Mouse (Mus musculus) myocyte (in vitro differentiated cells): ENCODE measurements around the gene Gtsf1l. TPM values are rescaled to one million over a fixed set of nuclear protein-coding genes. Genes with fewer than 3 reads are reported as not detected.
"Not testable (repeated sequence)": the region's sequence is repeated elsewhere in the genome, so short reads cannot be mapped to it uniquely, and the experiment has no call there.

Experiments used
- H3K27me3 ChIP-seq: one replicate; pipeline ENCODE4 v1.6.1; 2011; ENCODE audit not compliant: control insufficient read depth, insufficient read depth, insufficient read length
- H3K36me3 ChIP-seq: one replicate; pipeline ENCODE4 v1.6.1; 2011; ENCODE audit not compliant: control insufficient read depth, insufficient read depth
- H3K4me2 ChIP-seq: one replicate; pipeline ENCODE4 v1.6.1; 2011; ENCODE audit warnings: low read depth, control low read depth
- H3K4me3 ChIP-seq: one replicate; pipeline ENCODE4 v1.5.1; 2011; ENCODE audit warnings: mild to moderate bottlenecking, control low read depth, moderate library complexity
- H3K79me2 ChIP-seq: one replicate; pipeline ENCODE4 v1.6.1; 2011; ENCODE audit not compliant: control insufficient read depth, insufficient read depth
- H3ac ChIP-seq: one replicate; pipeline ENCODE4 v1.6.1; 2011; ENCODE audit not compliant: control insufficient read depth, insufficient read length
- CEBPB ChIP-seq: IDR thresholded peaks from 2 replicates; pipeline ENCODE4 v1.6.1; 2011; ENCODE audit warnings: mild to moderate bottlenecking, moderate library complexity; ENCODE audit not compliant: poor library complexity, insufficient read depth, severe bottlenecking
- E2F4 ChIP-seq: IDR thresholded peaks from one replicate; pipeline ENCODE4 v1.6.1; 2011; ENCODE audit warnings: mild to moderate bottlenecking, control low read depth, moderate library complexity; ENCODE audit not compliant: insufficient read depth
- MAX ChIP-seq: IDR thresholded peaks from one replicate; pipeline ENCODE4 v1.6.1; 2011; ENCODE audit warnings: low read depth, mild to moderate bottlenecking, control low read depth
- MYOD1 ChIP-seq, 3 experiments: IDR thresholded peaks; one replicate each; pipeline ENCODE4 v1.6.1; 2011; ENCODE audit warnings: control low read depth in 2 of 3, low read depth in 2 of 3, mild to moderate bottlenecking in 2 of 3, moderate library complexity in 1 of 3; ENCODE audit not compliant: insufficient read length in 2 of 3, control insufficient read depth in 1 of 3
- MYOG ChIP-seq, 3 experiments: IDR thresholded peaks; one replicate each; pipeline ENCODE4 v1.6.1; 2011; ENCODE audit warnings: control low read depth in 2 of 3, low read depth in 2 of 3, mild to moderate bottlenecking in 2 of 3; ENCODE audit not compliant: insufficient read length in 2 of 3, control insufficient read depth in 1 of 3, insufficient read depth in 1 of 3
- POLR2A ChIP-seq: IDR thresholded peaks from one replicate; pipeline ENCODE4 v1.6.1; 2011; ENCODE audit warnings: low read depth, mild to moderate bottlenecking, control low read depth, moderate library complexity; ENCODE audit not compliant: insufficient read length
- POLR2AphosphoS2 ChIP-seq: IDR thresholded peaks from one replicate; pipeline ENCODE4 v1.6.1; 2011; ENCODE audit warnings: low read depth, control low read depth; ENCODE audit not compliant: insufficient read length
- REST ChIP-seq: IDR thresholded peaks from one replicate; pipeline ENCODE4 v1.6.1; 2011; ENCODE audit warnings: mild to moderate bottlenecking, control low read depth, moderate library complexity; ENCODE audit not compliant: insufficient read depth, insufficient read length
- SRF ChIP-seq: IDR thresholded peaks from one replicate; pipeline ENCODE4 v1.6.1; 2011; ENCODE audit warnings: low read depth; ENCODE audit not compliant: control insufficient read depth, insufficient read length
- TCF12 ChIP-seq: IDR thresholded peaks from one replicate; pipeline ENCODE4 v1.6.1; 2011; ENCODE audit warnings: mild to moderate bottlenecking, control low read depth; ENCODE audit not compliant: poor library complexity, insufficient read depth, severe bottlenecking
- TCF3 ChIP-seq: IDR thresholded peaks from one replicate; pipeline ENCODE4 v1.6.1; 2011; ENCODE audit warnings: low read depth, control low read depth; ENCODE audit not compliant: insufficient read length
- USF1 ChIP-seq: IDR thresholded peaks from one replicate; pipeline ENCODE4 v1.6.1; 2011; ENCODE audit warnings: low read depth, mild to moderate bottlenecking, control low read depth, moderate library complexity
- polyA plus RNA-seq: library from polyadenylated mRNA; unstranded; fragments of >200 nt; fragmentation: generic; extraction: Trizol; gene quantifications from one replicate; pipeline ENCODE4 v1.2.1, GENCODE M21; 2012; ENCODE audit warnings: missing spikeins

Gtsf1l gene
- polyA plus RNA-seq, 1 experiment, result not detected

DNA sequence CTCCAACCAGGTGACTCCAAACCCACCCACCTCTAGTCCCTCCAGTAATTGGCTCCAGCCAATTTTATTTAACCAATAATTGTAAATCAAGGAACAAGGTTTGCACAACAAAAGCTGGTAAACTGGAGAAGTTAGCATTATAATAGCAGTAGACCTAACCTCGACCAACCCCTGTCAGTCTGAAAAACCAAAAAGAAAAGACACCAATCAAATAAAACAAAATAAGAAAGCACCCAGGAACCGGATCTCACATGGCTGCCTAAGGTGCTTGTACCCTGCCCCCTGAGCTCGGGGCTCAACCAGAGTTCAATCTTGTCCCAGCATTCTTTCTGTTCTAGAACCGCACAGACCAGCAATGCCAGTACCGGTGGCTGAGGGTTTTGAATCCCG is 25.5 kb downstream of the Gtsf1l start:
- H3K79me2 ChIP-seq, result no peaks in the 10 kb centered on the region
- no peaks in the 10 kb centered on the region for H3K27me3 ChIP-seq
- TF ChIP-seq POLR2A (no peak), POLR2AphosphoS2 (no peak), CEBPB (no peak), TCF12 (no peak), MAX (no peak), E2F4 (no peak), USF1 (no peak), MYOG (IDR thresholded peaks at IDR 0.05; ENCODE audit: control insufficient read depth in 1 of 3, insufficient read depth in 1 of 3, insufficient read length in 2 of 3, low read depth in 2 of 3) (no peak), REST (no peak), MYOD1 (IDR thresholded peaks at IDR 0.05; ENCODE audit: control insufficient read depth in 1 of 3, insufficient read length in 2 of 3, low read depth in 2 of 3) (no peak), SRF (no peak), TCF3 (no peak)
- H3K36me3 ChIP-seq, result no peaks in the 10 kb centered on the region
- no peak overlapping the region for H3ac ChIP-seq
- no peak overlapping the region for H3K4me2 ChIP-seq
- H3K4me3 ChIP-seq, result no peak overlapping the region

DNA sequence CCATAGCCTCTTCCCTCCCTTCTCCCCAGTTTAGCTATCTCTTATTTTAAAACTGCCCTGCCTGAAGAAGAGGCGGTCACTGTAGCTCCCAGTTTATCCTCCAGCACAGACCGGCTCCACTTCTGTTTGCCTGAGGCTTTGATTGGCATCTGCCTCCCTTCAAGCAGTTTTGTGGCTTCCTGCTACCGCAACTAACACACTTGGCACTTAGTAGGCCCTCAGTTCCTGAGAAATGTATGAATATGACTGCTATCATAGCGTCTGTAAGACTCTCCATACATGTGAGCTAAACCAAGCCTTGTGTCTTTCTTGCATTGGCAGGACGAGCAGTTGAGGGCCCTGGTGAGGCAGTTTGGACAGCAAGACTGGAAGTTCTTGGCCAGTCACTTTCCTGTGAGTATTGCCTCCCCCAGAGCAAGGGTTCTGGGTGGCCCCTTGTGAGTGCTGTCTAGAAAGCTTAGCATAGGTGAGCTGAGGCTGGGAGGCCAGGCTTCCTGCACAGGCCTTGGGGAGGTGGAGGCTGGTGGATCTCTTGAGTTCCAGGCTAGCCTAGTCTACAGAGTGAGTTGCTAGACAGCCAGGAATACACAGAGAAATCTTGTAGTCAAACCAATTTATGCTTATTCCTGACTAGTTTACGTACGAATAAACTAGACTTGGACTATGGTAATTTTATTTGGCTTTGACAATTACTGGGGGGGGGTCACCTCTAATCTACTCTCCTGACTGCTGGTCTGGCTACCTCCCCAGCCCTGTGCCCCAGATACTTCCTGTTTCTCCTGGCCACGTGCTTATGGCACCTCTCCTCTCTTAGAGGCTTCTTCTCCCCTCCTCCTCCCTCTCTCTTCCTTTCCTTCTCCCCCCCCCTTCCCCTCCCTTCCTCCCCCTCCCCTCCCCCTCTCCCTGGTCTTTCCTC is 26.2 kb downstream of the Gtsf1l start:
- Histone ChIP-seq H3K79me2 (no peaks in the 10 kb centered on the region), H3K36me3 (no peaks in the 10 kb centered on the region), H3K27me3 (no peaks in the 10 kb centered on the region), H3K4me3 (no peak overlapping the region), H3K4me2 (no peak overlapping the region), H3ac (no peak overlapping the region)
- TF ChIP-seq E2F4 (no peak), POLR2AphosphoS2 (no peak), TCF3 (no peak), TCF12 (no peak), MAX (no peak), REST (no peak), SRF (no peak), POLR2A (no peak), MYOG (IDR thresholded peaks at IDR 0.05; ENCODE audit: control insufficient read depth in 1 of 3, insufficient read depth in 1 of 3, insufficient read length in 2 of 3, low read depth in 2 of 3) (no peak), USF1 (no peak), MYOD1 (IDR thresholded peaks at IDR 0.05; ENCODE audit: control insufficient read depth in 1 of 3, insufficient read length in 2 of 3, low read depth in 2 of 3) (no peak), CEBPB (no peak)

DNA sequence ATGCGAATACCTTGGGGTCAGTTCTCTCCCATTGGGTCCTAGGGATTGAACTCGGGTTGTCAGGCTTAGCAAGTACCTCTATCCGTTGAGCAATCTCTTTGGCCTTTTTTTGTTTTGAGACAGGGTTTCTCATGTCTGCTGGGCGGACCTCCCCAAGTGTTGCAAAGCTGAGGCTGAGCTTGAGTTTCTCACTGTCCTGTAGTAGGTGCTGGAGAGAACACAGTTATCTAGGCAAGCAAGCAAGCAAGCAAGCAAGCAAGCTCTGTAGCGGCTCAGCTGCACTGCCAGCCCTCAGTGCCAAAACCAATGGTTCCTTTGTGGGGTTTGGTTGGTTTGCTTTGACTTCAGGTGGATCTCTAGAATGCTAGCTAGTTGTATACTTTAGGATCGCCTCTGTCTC is 27.0 kb downstream of the Gtsf1l start:
- no peak for TF ChIP-seq MYOD1 (IDR thresholded peaks at IDR 0.05; ENCODE audit: control insufficient read depth in 1 of 3, insufficient read length in 2 of 3, low read depth in 2 of 3)
- no peak for TF ChIP-seq E2F4
- TF ChIP-seq MAX, result no peak
- TF ChIP-seq TCF12, result no peak
- TF ChIP-seq POLR2A, result no peak
- H3K4me2 ChIP-seq, result no peak overlapping the region
- H3K4me3 ChIP-seq, result no peak overlapping the region
- no peaks in the 10 kb centered on the region for H3K36me3 ChIP-seq
- H3K27me3 ChIP-seq, result no peaks in the 10 kb centered on the region
- no peaks in the 10 kb centered on the region for H3K79me2 ChIP-seq
- H3ac ChIP-seq, result no peak overlapping the region

DNA sequence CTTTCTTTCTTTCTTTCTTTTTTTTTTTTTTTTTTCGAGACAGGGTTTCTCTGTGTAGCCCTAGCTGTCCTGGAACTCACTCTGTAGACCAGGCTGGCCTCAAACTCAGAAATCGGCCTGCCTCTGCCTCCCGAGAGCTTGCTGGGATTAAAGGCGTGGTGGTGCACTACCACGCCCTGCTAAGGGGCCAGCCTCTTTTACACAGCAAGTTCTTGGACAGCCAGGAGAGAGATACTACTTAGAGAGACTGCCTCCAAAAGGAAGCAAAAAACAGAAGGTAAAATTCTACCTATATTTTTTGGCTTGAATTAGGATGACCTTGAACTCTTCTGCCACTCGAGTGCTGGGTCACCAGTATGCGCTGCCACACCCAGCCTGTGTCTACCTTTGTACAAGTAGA is 28.7 kb downstream of the Gtsf1l start:
- H3K27me3 ChIP-seq, H3K79me2 ChIP-seq, H3K36me3 ChIP-seq, H3ac ChIP-seq, H3K4me3 ChIP-seq, H3K4me2 ChIP-seq: not testable (repeated sequence)

DNA sequence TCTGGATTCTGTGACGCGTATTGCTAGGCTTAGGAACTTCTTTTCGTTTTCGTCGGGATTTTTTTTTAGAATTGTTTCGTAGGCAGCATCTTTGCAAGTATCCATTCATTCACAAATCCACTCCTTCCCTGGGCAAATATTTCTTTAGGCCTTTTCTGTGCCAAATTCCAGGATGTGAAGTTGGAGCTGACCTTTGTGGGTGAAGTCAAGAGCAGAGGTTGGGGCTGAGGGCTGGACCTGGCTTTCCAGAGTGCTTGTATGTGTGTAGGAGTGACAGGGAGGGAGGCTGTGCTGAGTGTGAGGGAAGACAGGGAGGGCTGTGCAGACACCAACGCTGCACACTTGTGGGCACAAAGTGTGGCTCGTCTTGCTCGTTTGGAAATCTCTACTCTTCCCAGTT is 31.1 kb downstream of the Gtsf1l start:
- Histone ChIP-seq H3ac (no peak overlapping the region), H3K27me3 (no peaks in the 10 kb centered on the region), H3K4me3 (no peak overlapping the region), H3K36me3 (no peaks in the 10 kb centered on the region), H3K79me2 (no peaks in the 10 kb centered on the region), H3K4me2 (no peak overlapping the region)
- TF ChIP-seq MAX (no peak), POLR2AphosphoS2 (no peak), CEBPB (no peak), TCF12 (no peak), POLR2A (no peak), SRF (no peak), MYOG (IDR thresholded peaks at IDR 0.05; ENCODE audit: control insufficient read depth in 1 of 3, insufficient read depth in 1 of 3, insufficient read length in 2 of 3, low read depth in 2 of 3) (no peak), E2F4 (no peak), REST (no peak), USF1 (no peak), TCF3 (no peak), MYOD1 (IDR thresholded peaks at IDR 0.05; ENCODE audit: control insufficient read depth in 1 of 3, insufficient read length in 2 of 3, low read depth in 2 of 3) (no peak)
